Mouse (Mus musculus) bone marrow, adult 2 months (tissue): ENCODE results near the gene Ilkap.

Source experiments
- CTCF ChIP-seq: fragments of 200-500 bp; IDR thresholded peaks from 2 replicates; pipeline ENCODE4 v1.5.1; 2011; ENCODE audit warnings: low read length, control low read depth; ENCODE audit not compliant: control insufficient read depth, insufficient read depth
- POLR2A ChIP-seq: fragments of 200-500 bp; IDR thresholded peaks from 2 replicates; pipeline ENCODE4 v1.6.1; 2011; ENCODE audit warnings: low read depth, mild to moderate bottlenecking, control low read depth, low read length, borderline replicate concordance; ENCODE audit not compliant: control insufficient read depth

DNA sequence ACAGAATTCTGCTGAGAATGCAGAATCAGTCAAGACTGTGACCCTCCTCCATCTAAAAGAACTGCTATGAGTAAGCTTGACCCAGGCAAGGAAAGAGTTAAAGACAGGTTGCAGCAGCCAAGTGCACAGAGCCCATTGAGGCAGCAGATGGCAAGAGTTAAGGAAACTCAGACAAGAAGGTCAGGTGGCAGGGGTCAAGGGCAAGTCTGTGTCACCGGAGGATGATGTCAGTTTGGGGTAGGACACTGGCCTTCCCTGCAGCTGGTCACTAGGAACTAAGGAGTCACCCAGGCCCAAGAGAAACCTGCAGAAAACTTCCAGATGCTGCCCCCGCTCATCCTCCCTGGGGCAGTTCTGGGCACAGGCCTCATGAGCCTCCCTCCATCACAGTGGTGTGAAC lies 74.0 kb downstream of the Ilkap start:
- TF ChIP-seq CTCF, result no peak
- no peak for TF ChIP-seq POLR2A
